Mouse (Mus musculus): ENCODE results near the gene Olfr1107.

Olfr1107 gene

DNA sequence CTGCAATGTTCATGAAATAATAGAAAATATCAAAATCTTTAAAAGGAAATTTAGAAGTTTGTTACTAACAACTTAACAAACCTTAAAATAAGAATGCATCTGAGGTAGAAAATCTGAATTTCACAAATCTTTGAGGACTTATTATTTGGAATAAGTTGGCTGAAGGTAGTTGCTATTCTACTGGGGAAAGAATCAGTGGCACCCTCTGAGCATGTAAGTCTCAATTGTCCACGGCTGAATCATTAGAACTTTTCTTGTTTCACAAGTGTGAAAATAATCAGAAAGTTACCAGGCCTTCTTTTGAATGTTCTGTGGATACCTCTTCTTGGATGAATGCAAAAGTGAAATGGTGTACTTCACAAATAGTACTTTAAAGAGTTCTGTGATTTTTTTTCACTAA is at the start of gene Olfr1107:
Gene Olfr1107, minus strand, starts transcription at position 101 of the 400 bp plus-strand sequence.
- in situ Hi-C loops (cut with MboI; ENCODE audit: low pct_unique_long_range_greater_than_20kb in 1 of 2, low sequenced_read_pairs in 2 of 2, unreplicated experiment in 1 of 2) = no loop called here

DNA sequence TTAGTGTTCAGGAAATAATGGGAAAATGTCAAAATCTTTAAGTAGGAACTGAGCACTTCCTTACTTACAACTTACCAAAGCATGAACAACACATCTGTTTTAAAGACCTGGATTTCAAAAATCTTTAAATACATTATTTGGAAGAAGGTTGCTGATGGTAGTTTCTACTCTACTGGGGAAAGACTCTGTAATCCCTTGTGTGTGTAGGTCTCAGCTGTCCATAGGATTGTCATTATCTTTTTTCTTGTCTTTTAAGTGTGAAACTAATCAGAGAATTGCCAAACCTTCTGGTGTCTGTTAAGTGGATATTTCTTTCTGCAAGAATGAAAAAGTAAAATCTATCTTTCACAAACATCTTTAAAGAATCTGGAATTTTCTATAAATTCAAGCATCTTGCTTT is 38.9 kb upstream of the Olfr1107 start, which contains the start of gene Olfr259:
Gene Olfr259, minus strand, starts transcription at position 101 of the 400 bp plus-strand sequence.
- in situ Hi-C loops (cut with MboI; ENCODE audit: low pct_unique_long_range_greater_than_20kb in 1 of 2, low sequenced_read_pairs in 2 of 2, unreplicated experiment in 1 of 2) = no loop called here

DNA sequence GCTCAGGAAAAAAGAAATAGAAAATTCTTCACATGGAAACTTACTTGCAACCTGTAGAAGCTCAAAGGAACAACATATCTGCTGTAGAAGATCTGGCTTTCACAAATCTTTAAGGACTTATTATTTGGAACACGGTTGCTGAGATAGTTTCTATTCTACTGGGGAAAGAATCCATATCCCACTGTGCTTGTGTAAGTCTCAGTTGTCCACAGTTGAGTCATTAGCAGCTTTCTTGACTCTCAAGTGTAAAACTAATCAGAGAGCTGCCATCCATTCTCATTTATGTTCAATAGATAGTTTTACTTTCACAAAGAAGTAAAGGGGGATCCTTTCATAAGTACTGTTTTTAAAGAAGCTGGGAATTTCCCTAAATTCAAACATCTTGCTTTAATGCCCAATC is 20.3 kb upstream of the Olfr1107 start, which contains the start of gene Olfr1109:
Gene Olfr1109, minus strand, starts transcription at position 101 of the 400 bp plus-strand sequence.
- in situ Hi-C loops (cut with MboI; ENCODE audit: low pct_unique_long_range_greater_than_20kb in 1 of 2, low sequenced_read_pairs in 2 of 2, unreplicated experiment in 1 of 2) = no loop called here

DNA sequence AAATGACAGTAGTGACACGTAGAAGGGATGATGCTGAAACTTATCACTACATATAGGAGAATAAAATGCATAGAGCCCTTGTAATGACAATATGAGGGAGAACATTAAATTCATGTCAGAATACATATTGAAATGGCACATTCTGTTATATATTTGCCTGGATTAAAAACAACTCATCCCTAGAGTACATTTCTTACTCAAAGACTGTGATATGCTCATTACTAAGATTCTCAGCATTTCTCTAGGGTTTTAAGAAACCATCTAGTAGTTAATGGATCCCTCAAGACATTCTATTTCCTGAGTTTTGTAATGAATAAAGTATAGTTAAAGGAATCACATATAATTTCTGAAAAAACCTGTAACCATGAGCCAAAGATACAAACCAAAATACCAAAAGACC is 23.4 kb downstream of the Olfr1107 start, which contains the start of gene Olfr1106:
Gene Olfr1106, minus strand, starts transcription at position 101 of the 400 bp plus-strand sequence.
- in situ Hi-C loops (cut with MboI; ENCODE audit: low pct_unique_long_range_greater_than_20kb in 1 of 2, low sequenced_read_pairs in 2 of 2, unreplicated experiment in 1 of 2) = no loop called here

DNA sequence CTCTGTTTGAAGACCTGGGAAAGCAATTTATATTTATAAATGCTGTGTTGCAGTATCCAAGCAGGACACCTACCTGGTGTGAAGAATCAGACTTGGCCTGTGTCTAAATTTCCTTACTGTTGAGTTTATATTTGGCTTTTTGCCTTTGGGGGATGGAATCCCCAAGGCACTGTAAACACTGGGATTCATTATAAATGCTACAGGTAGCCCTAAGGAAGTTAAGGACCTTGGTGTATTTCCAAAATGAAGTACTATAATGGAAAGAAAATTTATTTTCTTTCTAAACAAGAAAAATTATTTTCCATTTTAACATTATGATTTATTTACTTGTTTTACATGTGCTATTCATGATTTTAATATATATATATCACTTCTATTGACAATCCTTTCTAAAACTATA is 39.2 kb downstream of the Olfr1107 start, which contains the start of gene Olfr1105:
Gene Olfr1105, minus strand, starts transcription at position 101 of the 400 bp plus-strand sequence.
- in situ Hi-C loops (cut with MboI; ENCODE audit: low pct_unique_long_range_greater_than_20kb in 1 of 2, low sequenced_read_pairs in 2 of 2, unreplicated experiment in 1 of 2) = no loop called here

DNA sequence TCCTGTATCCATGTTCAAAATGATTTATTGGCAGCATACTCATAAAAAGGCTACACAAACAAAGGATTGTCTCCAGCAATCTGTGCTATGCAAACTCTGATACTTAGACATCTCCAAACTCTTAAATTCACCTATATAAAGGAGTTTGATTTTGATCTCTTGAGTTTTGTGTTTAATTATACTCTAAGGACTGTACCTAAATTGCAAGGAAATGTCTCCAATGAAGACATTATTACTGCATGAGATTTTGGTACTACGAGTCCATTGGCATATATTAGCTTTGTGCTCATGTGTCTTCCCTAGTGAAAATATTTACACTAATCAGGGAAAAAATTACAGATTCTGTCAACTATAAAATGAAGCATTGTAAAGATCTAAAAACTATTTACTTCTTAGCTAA is 48.6 kb downstream of the Olfr1107 start, which contains the start of gene Olfr1104:
Gene Olfr1104, minus strand, starts transcription at position 101 of the 400 bp plus-strand sequence.
- in situ Hi-C loops (cut with MboI; ENCODE audit: low pct_unique_long_range_greater_than_20kb in 1 of 2, low sequenced_read_pairs in 2 of 2, unreplicated experiment in 1 of 2) = no loop called here
